Mouse (Mus musculus): ENCODE results near the gene Rasip1.

DNA sequence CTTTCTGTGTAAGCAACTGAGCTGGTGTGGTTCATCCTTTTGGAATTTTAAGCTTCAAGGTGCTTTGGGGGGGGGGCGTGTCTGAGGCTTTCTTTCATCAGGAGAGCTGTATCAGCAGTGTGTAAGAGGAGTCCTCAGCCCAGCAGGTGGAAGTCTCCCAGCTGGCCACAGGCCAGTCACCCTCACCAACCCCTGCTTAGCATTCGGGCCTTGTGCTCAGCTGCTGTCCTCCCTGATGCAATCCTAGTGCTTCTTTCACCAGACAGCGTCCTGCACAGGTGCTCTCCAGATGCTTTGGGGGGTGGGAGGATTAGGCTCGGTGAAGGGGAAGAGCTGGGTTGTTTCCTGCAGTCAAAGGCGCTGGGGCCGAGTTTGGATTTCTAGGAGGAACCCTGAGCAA, 11.0 kb upstream of the Rasip1 start:
- TF ChIP-seq EP300 (IDR thresholded peaks at IDR 0.05) (no peak), CTCF (IDR thresholded peaks at IDR 0.05) (no peak)
